Mouse (Mus musculus): ENCODE data around the gene Stt3b.

Gene Stt3b

GRCm38 (mm10) chr9:115214572-115215571 lies 95.3 kb downstream of the Stt3b start:
- DNase-seq (ENCODE audit: low spot score): no peak

- DNase-seq (ENCODE audit: low spot score): no peak
These were observed 96.4 kb downstream of the Stt3b start for GRCm38 (mm10) chr9:115213755-115214264.

GRCm38 (mm10) chr9:115210535-115210934 lies 99.7 kb downstream of the Stt3b start:
- no peak for DNase-seq (ENCODE audit: low spot score)

GRCm38 (mm10) chr9:115209737-115210136 lies 100.5 kb downstream of the Stt3b start:
- DNase-seq (ENCODE audit: low spot score): no peak

GRCm38 (mm10) chr9:115206219-115206618 lies 104.0 kb downstream of the Stt3b start:
- no peak for DNase-seq (ENCODE audit: low spot score)

GRCm38 (mm10) chr9:115205491-115205890 lies 104.7 kb downstream of the Stt3b start:
- no peak for DNase-seq (ENCODE audit: low spot score)

- no peak for DNase-seq (ENCODE audit: low spot score)
These were observed 107.1 kb downstream of the Stt3b start for GRCm38 (mm10) chr9:115203136-115203535.

GRCm38 (mm10) chr9:115201264-115201663 lies 109.0 kb downstream of the Stt3b start:
- DNase-seq (ENCODE audit: low spot score): no peak

- no peak for DNase-seq (ENCODE audit: low spot score)
These were observed 109.9 kb downstream of the Stt3b start for GRCm38 (mm10) chr9:115200166-115200862.

- DNase-seq (ENCODE audit: low spot score): no peak
These were observed 113.1 kb downstream of the Stt3b start for GRCm38 (mm10) chr9:115197082-115197481.

- no peak for DNase-seq (ENCODE audit: low spot score)
These were observed 117.3 kb downstream of the Stt3b start for GRCm38 (mm10) chr9:115192890-115193289.

Measured in retina, embryonic 14.5 days (tissue).